Comparison of ENCODE assay signal across 9 mouse cellular contexts in genomic region chr4:88515711-88516211, GRCm38 (mm10). TPM values are rescaled to one million over a fixed set of nuclear protein-coding genes. Genes with fewer than 3 reads are reported as not detected.
DNase-seq lines count a peak whose midpoint lies in the region; ATAC-seq and TF ChIP-seq lines count a peak whose summit lies in the region.
"Had no signal": no experiment of that assay in that cellular context is flagged by ENCODE, and none has a peak within 500 bp of the region (broad histone marks: within the 10 kb centered on the region; RNA-seq: fewer than 3 reads in every experiment).

No protein-coding gene starts in this region.

- no peaks in the 10 kb centered on the region for H3K4me1 ChIP-seq in hindbrain, embryonic 11.5 days (replicated peaks; ENCODE audit: control insufficient read depth, insufficient read depth, low read length)
- H3K4me1 ChIP-seq in hindbrain, embryonic 14.5 days (replicated peaks; ENCODE audit: control insufficient read depth, insufficient read depth, low read length), result no peaks in the 10 kb centered on the region
- peaks cover 3 to 5% of the 10 kb centered on the region in 2 experiments; a peak in 2 of 4 replicates for H3K4me1 ChIP-seq in CH12.LX (ENCODE audit: control insufficient read depth in 1 of 2, insufficient read depth in 2 of 2)

- H3K27ac ChIP-seq in hindbrain, embryonic 11.5 days (ENCODE audit: low read depth, low read length), result no peak overlapping the region
- no peak overlapping the region for H3K27ac ChIP-seq in hindbrain, embryonic 14.5 days
- H3K27ac ChIP-seq in CH12.LX (ENCODE audit: insufficient read depth, low read depth), result no peak overlapping the region

- DNase-seq in hindbrain, embryonic 11.5 days (ENCODE audit: low spot score), result no peak
- no peak for DNase-seq in hindbrain, embryonic 14.5 days (ENCODE audit: low spot score)
- DNase-seq in CH12.LX (ENCODE audit: extremely low read depth), result no peak
- DNase-seq in kidney, adult 9 months, result peak; percentile 64
- DNase-seq in lung, postnatal 25 days (ENCODE audit: low spot score), result peak; percentile 53
- no peak for DNase-seq in cerebellum, adult 9-11 months

- ATAC-seq in hindbrain, embryonic 11.5 days (ENCODE audit: low FRiP score), result 0 out of 2 replicates have a peak, but pooled peaks have one; percentile 17
- ATAC-seq in hindbrain, embryonic 14.5 days (ENCODE audit: low FRiP score), result no peak; the same call in 1 of the 2 replicates
- peak; percentile 69 for ATAC-seq in granulocyte monocyte progenitor cell, adult 5-6 weeks (replicated peaks; ENCODE audit: poor library complexity, severe bottlenecking)
- ATAC-seq in monocyte, adult 5-6 weeks (replicated peaks; ENCODE audit: insufficient number of reproducible peaks, low FRiP score, low TSS enrichment, poor library complexity, severe bottlenecking), result no peak

- no peaks in the 10 kb centered on the region for H3K27me3 ChIP-seq in hindbrain, embryonic 11.5 days (ENCODE audit: control insufficient read depth, insufficient read depth, low read length)
- no peaks in the 10 kb centered on the region for H3K27me3 ChIP-seq in hindbrain, embryonic 14.5 days (ENCODE audit: control insufficient read depth, insufficient read depth, low read length)
- no peaks in the 10 kb centered on the region for H3K27me3 ChIP-seq in CH12.LX (replicated peaks)

- WGBS in hindbrain, embryonic 11.5 days, result 67% methylated on average over 3 of the region's 4 CpGs
- 58% methylated on average over 4 of the region's 4 CpGs for WGBS in hindbrain, embryonic 14.5 days

- TF ChIP-seq RAD21 in CH12.LX (IDR thresholded peaks at IDR 0.05; ENCODE audit: low read depth, low read length), result no peak

- H3K36me3 ChIP-seq in hindbrain, embryonic 11.5 days (ENCODE audit: control insufficient read depth, insufficient read depth, low read length), result no peaks in the 10 kb centered on the region
- H3K36me3 ChIP-seq in hindbrain, embryonic 14.5 days (replicated peaks; ENCODE audit: control insufficient read depth, insufficient read depth), result no peaks in the 10 kb centered on the region
- H3K36me3 ChIP-seq in CH12.LX (replicated peaks in 1 of 2; ENCODE audit: control insufficient read depth in 1 of 2, insufficient read depth in 1 of 2, low read length in 1 of 2), result no peaks in the 10 kb centered on the region

- dilution Hi-C loops in CH12.LX (cut with MboI; ENCODE audit: extremely low pct_ligation_motif_present, extremely low pct_unique_long_range_greater_than_20kb, low sequenced_read_pairs), result no loop called here

- in situ Hi-C loops in CH12.LX (cut with MboI; ENCODE audit: low pct_ligation_motif_present, low pct_unique_long_range_greater_than_20kb, low sequenced_read_pairs), result no loop called here

- H3K9me3 ChIP-seq in hindbrain, embryonic 11.5 days (ENCODE audit: control insufficient read depth, low read length), result no peaks in the 10 kb centered on the region
- no peaks in the 10 kb centered on the region for H3K9me3 ChIP-seq in hindbrain, embryonic 14.5 days (ENCODE audit: control insufficient read depth, low read length)
- H3K9me3 ChIP-seq in CH12.LX (replicated peaks; ENCODE audit: low read length), result no peaks in the 10 kb centered on the region

- no peaks in the 10 kb centered on the region for H3K79me2 ChIP-seq in CH12.LX (replicated peaks; ENCODE audit: control insufficient read depth, extremely low read depth, insufficient read depth, poor library complexity, severe bottlenecking)

- TF ChIP-seq POLR2A in CH12.LX (IDR thresholded peaks at IDR 0.05; ENCODE audit: low read depth, low read length), result no peak

- H3K9ac ChIP-seq in hindbrain, embryonic 11.5 days (ENCODE audit: low read depth, low read length), result no peak overlapping the region
- H3K9ac ChIP-seq in hindbrain, embryonic 14.5 days, result no peak overlapping the region
- H3K9ac ChIP-seq in CH12.LX (ENCODE audit: insufficient read depth, low read depth), result 0 out of 2 replicates have a peak overlapping the region, but pooled peaks have one; percentile 12

- no peak for TF ChIP-seq CTCF in CH12.LX (conservative IDR thresholded peaks at IDR 0.05 in 1 of 2, IDR thresholded peaks at IDR 0.05 in 1 of 2; ENCODE audit: low read depth in 2 of 2, low read length in 2 of 2)

- no peak overlapping the region for H3K4me3 ChIP-seq in hindbrain, embryonic 11.5 days (ENCODE audit: low read depth, low read length)
- no peak overlapping the region for H3K4me3 ChIP-seq in hindbrain, embryonic 14.5 days (replicated peaks; ENCODE audit: low read length)
- H3K4me3 ChIP-seq in CH12.LX (replicated peaks in 1 of 3; ENCODE audit: low read depth in 2 of 3, low read length in 2 of 3, poor library complexity in 1 of 3), result peak overlapping the region in 2 of 3 experiments; percentile 9 to 40

- H3K4me2 ChIP-seq in hindbrain, embryonic 11.5 days (replicated peaks; ENCODE audit: low read depth, low read length), result no peak overlapping the region
- H3K4me2 ChIP-seq in hindbrain, embryonic 14.5 days (replicated peaks), result no peak overlapping the region
- H3K4me2 ChIP-seq in CH12.LX (ENCODE audit: insufficient read depth, low read depth, poor library complexity, severe bottlenecking), result peak overlapping the region; percentile 86

- TF ChIP-seq EP300 in CH12.LX (IDR thresholded peaks at IDR 0.05; ENCODE audit: low read length), result no peak

TF ChIP-seq in CH12.LX, 34 proteins besides CTCF, POLR2A, EP300 and RAD21:
- TF ChIP-seq SIN3A (IDR thresholded peaks at IDR 0.05; ENCODE audit: low read length), result no peak
- TF ChIP-seq MAFK (IDR thresholded peaks at IDR 0.05; ENCODE audit: insufficient replicate concordance, low read length), result no peak
- no peak for TF ChIP-seq JUND (conservative IDR thresholded peaks at IDR 0.05; ENCODE audit: low read depth, low read length)
- no peak for TF ChIP-seq RCOR1 (conservative IDR thresholded peaks at IDR 0.05; ENCODE audit: low read depth, low read length)
- no peak for TF ChIP-seq MEF2A (IDR thresholded peaks at IDR 0.05; ENCODE audit: borderline replicate concordance, low read depth, low read length)
- no peak for TF ChIP-seq CHD1 (IDR thresholded peaks at IDR 0.05; ENCODE audit: low read depth, low read length)

RNA-seq across cellular contexts. Expression of gene Ifnb1, which starts 6.8 kb away (rescaled TPM):
- polyA plus RNA-seq in hindbrain, embryonic 11.5 days (2014; fragmentation: Nextera tagmentation; extraction: Ambion mirVana), result not detected in 2 replicates
- polyA plus RNA-seq in hindbrain, embryonic 14.5 days (2014; fragmentation: Nextera tagmentation; extraction: Ambion mirVana), result not detected in 2 replicates
- total RNA-seq in CH12.LX (2012; rRNA removed) (not detected in 2 replicates), CH12.LX (2014; rRNA removed) (not detected in 2 replicates)
- not detected in 2 replicates for polyA plus RNA-seq in CH12.LX (2012; ENCODE audit: insufficient read length, low read depth)
- not detected in 2 replicates for total RNA-seq in granulocyte monocyte progenitor cell, adult 5-6 weeks (2014; fragmentation: Nextera tagmentation)
- total RNA-seq in granulocyte monocyte progenitor cell, adult 5-6 weeks (2017), result not detected in 2 replicates
- not detected in 3 replicates for total RNA-seq in monocyte, adult 5-6 weeks (2017)
- total RNA-seq: left cerebral cortex, postnatal 25 days had no signal

RNA-seq across cellular contexts. Expression of gene Ifna15, which starts 42.3 kb away (rescaled TPM):
- polyA plus RNA-seq in hindbrain, embryonic 11.5 days (2014; fragmentation: Nextera tagmentation; extraction: Ambion mirVana), result not detected in 2 replicates
- not detected in 2 replicates for polyA plus RNA-seq in hindbrain, embryonic 14.5 days (2014; fragmentation: Nextera tagmentation; extraction: Ambion mirVana)
- not detected in 2 replicates for total RNA-seq in CH12.LX (2012; rRNA removed)
- not detected in 2 replicates for total RNA-seq in CH12.LX (2014; rRNA removed)
- not detected in 2 replicates for polyA plus RNA-seq in CH12.LX (2012; ENCODE audit: insufficient read length, low read depth)
- not detected in 2 replicates for total RNA-seq in granulocyte monocyte progenitor cell, adult 5-6 weeks (2014; fragmentation: Nextera tagmentation)
- not detected in 2 replicates for total RNA-seq in granulocyte monocyte progenitor cell, adult 5-6 weeks (2017)
- total RNA-seq in monocyte, adult 5-6 weeks (2017), result not detected in 3 replicates
- total RNA-seq: left cerebral cortex, postnatal 25 days had no signal

RNA-seq across cellular contexts. Expression of gene Ifna14, which starts 55.8 kb away (rescaled TPM):
- not detected in 2 replicates for polyA plus RNA-seq in hindbrain, embryonic 11.5 days (2014; fragmentation: Nextera tagmentation; extraction: Ambion mirVana)
- not detected in 2 replicates for polyA plus RNA-seq in hindbrain, embryonic 14.5 days (2014; fragmentation: Nextera tagmentation; extraction: Ambion mirVana)
- total RNA-seq in CH12.LX (2012; rRNA removed) (not detected in 2 replicates), CH12.LX (2014; rRNA removed) (not detected in 2 replicates)
- not detected in 2 replicates for polyA plus RNA-seq in CH12.LX (2012; ENCODE audit: insufficient read length, low read depth)
- total RNA-seq in granulocyte monocyte progenitor cell, adult 5-6 weeks (2014; fragmentation: Nextera tagmentation), result not detected in 2 replicates
- total RNA-seq in granulocyte monocyte progenitor cell, adult 5-6 weeks (2017), result not detected in 2 replicates
- not detected in 3 replicates for total RNA-seq in monocyte, adult 5-6 weeks (2017)
- total RNA-seq: left cerebral cortex, postnatal 25 days had no signal

Comparison
In these comparisons a context has a peak if more than half of its experiments do, and no peak if none do; other contexts are left out.
1. ATAC-seq: peak in hindbrain, embryonic 11.5 days (single experiment) and granulocyte monocyte progenitor cell, adult 5-6 weeks (single experiment); none in hindbrain, embryonic 14.5 days (single experiment) and monocyte, adult 5-6 weeks (single experiment).
2. DNase-seq: peak in kidney, adult 9 months (single experiment) and lung, postnatal 25 days (single experiment); none in hindbrain, embryonic 11.5 days (single experiment), hindbrain, embryonic 14.5 days (single experiment), CH12.LX (single experiment) and cerebellum, adult 9-11 months (single experiment).
3. H3K4me3 ChIP-seq: peak in CH12.LX (2 of 3); none in hindbrain, embryonic 11.5 days (single experiment) and hindbrain, embryonic 14.5 days (single experiment).